Mouse (Mus musculus) brain, embryonic 14.5 days (tissue): ENCODE measurements around the gene Mapre1. TPM values are rescaled to one million over a fixed set of nuclear protein-coding genes. Genes with fewer than 3 reads are reported as not detected.
"Not testable (repeated sequence)": the region's sequence is repeated elsewhere in the genome, so short reads cannot be mapped to it uniquely, and the experiment has no call there.

Source experiments
- DNase-seq: peaks from one replicate; pipeline ENCODE4 v3.0.0-alpha.2; 2011; ENCODE audit warnings: low read depth
- CTCF ChIP-seq: fragments of 200-500 bp; IDR thresholded peaks from 2 replicates; pipeline ENCODE4 v1.5.1; 2012; ENCODE audit warnings: inconsistent platforms, mild to moderate bottlenecking, moderate library complexity, borderline replicate concordance; ENCODE audit not compliant: insufficient read depth, insufficient read length; ENCODE audit errors: extremely low read depth
- POLR2A ChIP-seq: fragments of 200-500 bp; IDR thresholded peaks from 2 replicates; pipeline ENCODE4 v1.6.1; 2012; ENCODE audit warnings: mild to moderate bottlenecking, inconsistent platforms, borderline replicate concordance; ENCODE audit not compliant: poor library complexity, insufficient read depth, insufficient read length, severe bottlenecking; ENCODE audit errors: extremely low read depth
- polyA plus RNA-seq: library from polyadenylated mRNA; depleted of rRNA; stranded (reverse); fragments of >200 nt; gene quantifications from 2 replicates; pipeline ENCODE4 v1.2.3, GENCODE M21; 2012; rRNA removed

Gene Mapre1
- polyA plus RNA-seq, result 62.8 and 73.8 TPM in 2 replicates

DNA sequence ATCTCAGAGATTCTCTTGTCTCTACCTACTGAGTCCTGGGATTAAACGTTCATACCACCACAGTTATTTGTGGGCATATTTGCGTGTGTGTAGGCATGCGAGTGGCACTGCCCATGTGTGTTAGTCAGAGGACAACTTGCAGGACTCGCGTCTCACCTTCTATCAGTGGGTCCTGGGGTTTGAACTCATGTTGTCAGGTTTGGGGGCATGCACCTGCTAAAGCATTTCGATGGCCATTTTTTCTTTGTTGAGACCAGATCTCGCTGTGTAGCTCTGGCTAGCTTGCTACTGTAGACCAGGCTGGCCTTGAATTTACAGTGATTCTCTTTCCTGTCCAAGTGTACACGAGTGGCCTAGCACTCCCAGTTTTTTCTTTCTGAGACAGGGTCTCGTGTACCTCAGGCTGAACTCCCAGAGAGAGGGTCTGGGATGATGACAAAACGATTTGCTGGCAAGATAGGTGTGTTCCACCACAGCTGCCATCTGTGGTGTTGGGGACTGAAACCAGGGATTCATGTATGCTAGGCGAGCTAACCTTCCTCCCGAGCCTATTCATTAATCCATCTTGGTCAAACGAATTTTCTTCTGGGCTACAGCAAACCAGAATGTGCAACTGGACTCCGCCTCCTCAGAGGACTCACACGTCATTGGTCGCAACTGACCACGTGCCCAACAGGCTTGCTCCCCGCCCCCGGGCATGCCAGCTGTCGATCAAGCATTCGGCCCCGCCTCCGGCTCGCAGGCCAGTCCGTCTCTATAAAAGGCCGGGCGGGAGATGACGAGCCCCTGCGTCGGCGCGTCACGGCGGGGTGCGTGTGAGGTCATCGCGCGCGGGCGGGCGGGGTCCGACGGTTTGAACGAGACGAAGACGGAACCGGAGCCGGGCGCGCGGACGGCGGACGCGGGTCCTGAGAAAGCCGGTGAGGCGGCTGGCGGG lies at the start of gene Mapre1:
Gene Mapre1, plus strand, starts transcription at position 775 of the 937 bp plus-strand sequence.
- peak; percentile 100 for DNase-seq
- peak; percentile 70 for TF ChIP-seq POLR2A
- TF ChIP-seq CTCF, result no peak

DNA sequence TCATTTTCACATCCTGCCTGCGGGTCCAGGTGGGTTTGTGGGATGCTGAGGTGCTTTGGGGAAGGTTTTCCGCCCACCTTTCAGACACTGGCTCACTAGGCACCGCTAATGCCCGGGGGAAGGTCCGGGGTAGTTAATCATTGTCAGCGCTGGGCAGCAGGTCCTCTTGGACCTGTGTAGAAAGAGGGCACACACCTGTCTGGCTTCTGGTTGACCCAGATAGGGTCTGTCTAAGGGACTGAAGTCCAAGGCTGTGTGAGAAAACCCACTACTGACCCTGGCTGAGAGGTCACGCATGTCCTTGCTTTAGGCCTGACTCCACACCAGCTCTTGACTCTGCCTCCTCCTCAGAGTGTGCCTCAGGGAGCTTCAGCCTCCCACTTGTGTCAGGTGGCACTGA lies 47.7 kb upstream of the Mapre1 start:
- not testable (repeated sequence) for DNase-seq

DNA sequence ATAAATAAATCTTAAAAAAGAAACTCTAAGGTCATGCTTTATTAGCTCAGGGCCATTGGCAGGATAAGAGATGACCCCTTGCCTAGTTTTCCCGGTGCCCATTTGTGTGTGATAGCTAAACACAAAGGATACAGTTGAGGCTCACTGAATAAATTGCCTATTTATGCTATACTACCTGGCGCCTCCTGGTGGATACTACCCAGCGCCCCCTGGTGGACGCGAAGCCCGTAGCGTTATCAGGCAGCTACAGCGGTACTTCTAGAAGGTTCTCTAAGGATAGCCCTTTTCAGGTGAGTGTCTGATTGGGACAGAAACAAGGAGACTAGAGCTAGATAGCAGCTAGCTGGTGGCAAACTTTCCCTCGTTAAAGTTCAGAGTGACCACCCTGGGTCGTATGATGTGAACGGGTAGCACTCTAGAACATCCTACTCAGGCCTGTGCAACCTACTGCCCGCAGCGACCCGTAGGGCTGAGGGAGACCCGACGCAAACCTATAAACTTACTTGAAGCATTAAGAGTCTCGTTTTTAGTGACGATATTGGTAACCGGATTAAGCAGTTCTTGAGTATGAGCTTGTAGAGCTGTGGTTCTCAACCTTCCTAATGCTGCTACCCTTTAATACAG lies 46.5 kb upstream of the Mapre1 start:
- DNase-seq, result peak; percentile 14
- TF ChIP-seq CTCF, result peak; percentile 52
- TF ChIP-seq POLR2A, result no peak

DNA sequence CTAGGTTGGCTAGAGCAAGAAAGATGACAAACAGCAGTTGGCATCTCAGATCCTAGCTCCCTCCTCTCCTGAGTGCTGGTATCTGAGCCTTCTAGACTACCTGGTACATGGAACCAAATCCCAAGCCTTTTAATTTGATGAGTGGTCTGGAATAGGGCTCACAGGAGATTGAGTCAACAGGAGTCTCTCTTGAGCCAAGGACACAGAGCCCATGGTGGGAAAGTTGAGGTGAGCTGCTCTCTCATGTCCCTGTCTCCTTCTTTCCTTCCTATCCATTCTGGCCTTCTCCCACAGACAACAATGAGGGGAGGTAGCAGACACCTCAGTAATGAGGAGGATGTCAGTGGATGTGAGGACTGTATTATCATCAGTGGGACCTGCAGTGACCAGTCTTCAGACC lies 44.7 kb upstream of the Mapre1 start, which contains the start of gene Dnmt3c:
Gene Dnmt3c, plus strand, starts transcription at position 301 of the 400 bp plus-strand sequence.
- TF ChIP-seq CTCF (no peak), POLR2A (no peak)
- DNase-seq, result no peak

DNA sequence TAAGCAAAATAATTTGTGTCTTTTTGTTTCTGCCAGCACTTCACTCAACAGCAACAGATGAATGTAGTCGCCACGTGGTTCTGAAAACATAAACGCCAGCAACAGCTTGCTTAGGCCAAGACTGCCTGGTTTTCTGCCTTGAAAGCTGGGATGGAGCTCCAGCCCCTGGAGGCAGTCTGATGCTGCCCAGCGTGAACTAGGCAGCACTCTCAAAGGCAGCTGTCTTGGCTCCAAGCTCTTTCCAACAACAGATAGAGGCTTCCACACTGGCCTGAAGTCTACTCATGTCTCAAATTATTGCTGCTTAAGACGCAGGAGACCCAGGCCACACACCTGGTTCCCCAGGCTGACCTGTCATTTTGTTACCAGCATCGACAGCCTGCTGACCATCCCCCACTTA lies 37.7 kb upstream of the Mapre1 start:
- peak; percentile 40 for DNase-seq
- TF ChIP-seq POLR2A (no peak), CTCF (no peak)

DNA sequence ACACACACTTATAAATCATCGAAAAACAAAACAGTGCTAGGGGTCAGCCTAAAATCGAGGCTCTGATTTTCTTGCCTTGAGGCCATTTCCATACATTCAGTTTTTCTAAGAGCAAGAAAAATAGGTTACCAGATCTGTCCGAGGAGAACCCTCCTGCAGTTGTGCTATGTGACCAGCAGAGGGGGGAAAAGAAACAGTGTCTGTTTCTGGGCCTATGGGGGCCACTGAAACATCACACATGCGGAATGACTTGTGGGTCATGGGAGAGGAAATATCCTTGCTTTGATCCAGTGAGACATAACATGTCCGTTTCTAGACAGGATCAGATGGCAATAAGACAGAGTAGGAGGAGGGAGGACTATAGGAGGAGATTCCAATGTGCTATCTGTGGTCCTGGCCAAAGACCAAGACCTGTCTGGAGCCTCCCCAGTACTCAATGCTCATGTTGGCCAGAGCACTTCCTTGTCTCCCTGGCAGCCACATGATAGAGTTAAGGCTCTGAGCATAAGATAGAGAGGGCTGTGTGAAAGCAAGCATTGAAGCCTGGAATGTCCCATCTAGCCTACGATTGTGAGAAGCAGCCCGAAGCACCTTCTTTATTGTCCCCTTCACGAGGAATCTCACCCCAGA lies 30.3 kb upstream of the Mapre1 start:
- DNase-seq, result peak; percentile 58
- TF ChIP-seq POLR2A (no peak), CTCF (peak; percentile 71; the same call in 1 of the 2 replicates)

DNA sequence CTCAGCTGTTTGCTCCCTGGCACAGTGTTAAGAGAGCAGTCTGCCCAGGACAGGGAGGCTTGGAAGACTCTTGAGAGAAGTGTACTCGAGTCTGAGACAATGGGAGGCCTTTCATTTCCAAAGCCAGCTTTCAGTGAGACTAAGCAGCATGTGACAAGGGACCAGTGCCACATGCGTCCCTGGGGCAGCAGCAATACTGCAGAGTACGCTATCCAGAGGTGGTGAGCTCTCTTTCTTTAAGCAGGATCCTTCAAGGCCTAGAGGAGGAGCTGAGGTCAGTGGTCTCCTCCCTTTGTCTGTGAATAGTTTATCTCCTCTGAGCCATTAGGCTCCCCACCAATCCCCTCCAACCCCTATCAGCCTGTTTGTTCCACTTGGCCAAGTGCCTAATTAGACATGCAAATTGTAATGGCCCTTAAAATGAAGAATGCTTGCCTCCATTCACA lies 28.4 kb upstream of the Mapre1 start:
- DNase-seq, result peak; percentile 86
- TF ChIP-seq POLR2A (no peak), CTCF (no peak)

DNA sequence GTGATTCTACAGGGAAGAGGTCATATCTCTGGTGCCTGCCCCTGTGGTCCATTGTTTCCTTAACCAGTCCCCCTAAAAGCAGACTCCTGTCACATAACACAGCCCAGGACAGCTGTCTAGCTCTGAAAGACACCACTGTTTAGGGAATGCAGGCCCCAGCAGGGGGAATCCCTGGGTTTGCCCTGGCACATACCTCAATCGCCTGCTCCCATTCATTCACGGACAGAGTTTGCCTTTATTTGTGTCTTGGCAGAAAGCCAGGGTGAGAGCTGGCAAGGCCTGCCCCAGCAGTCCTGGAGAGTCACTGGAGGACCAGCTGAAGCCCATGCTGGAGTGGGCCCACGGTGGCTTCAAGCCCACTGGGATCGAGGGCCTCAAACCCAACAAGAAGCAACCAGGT lies 27.8 kb upstream of the Mapre1 start:
- no peak for TF ChIP-seq CTCF
- TF ChIP-seq POLR2A, result no peak
- peak; percentile 91 for DNase-seq

DNA sequence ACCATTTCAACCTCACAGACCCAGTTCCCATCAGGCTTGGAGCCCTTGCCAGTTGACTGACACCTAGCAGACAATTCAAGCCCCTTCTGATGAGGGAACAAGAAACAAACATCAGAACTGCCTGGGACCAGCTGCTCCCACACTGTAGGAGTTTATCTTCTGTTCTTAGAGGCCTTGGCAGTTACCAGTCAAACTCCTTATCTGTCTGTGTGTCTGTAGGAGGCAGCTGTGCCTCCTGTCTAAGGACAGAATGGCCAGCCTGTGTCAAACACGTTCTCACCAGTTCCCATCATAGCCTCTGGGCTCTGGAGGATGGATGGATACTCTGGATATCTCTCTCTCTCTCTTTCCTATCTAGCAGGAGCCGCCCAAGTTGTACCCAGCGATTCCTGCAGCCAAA lies 23.2 kb upstream of the Mapre1 start:
- DNase-seq, result not testable (repeated sequence)

DNA sequence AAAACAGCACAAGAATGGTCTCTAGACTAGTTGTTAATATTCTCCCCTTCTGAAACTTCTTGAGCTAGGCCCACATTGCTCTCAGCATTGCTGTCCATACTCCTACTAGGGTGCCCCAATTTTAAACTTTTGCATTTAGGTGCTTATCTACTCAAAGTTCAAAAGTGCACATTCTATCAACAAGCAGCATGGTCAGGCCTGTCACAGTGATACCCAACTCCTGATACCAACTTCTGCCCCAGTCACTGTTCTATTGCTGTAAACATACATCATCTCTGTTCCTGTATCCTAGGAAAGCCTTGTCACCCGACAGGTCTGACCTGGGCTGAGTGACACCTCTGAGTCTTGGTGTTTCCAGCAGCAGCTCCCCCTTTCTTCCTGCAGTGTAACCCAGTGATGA lies 18.0 kb upstream of the Mapre1 start:
- no peak for DNase-seq
- TF ChIP-seq CTCF, result no peak

DNA sequence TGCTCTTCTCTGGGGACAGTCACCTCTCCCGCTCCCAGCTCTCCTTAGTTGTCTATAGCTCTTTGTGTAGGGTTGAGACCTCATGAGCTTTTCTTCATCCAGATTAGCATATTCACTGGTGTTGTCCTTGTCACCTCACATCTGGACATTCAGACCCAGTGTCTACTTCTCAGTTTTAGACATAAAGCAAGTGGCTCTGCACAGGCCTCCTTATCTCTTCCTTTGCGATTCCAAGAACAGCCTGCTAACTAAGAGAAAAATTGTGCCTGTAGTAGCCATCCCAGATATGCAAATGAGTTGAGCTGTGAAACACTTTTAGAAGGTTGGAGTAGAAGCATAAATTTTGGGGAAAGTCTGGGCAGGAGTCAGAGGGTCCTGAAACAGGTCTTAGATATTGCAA lies 16.6 kb upstream of the Mapre1 start:
- no peak for DNase-seq
- TF ChIP-seq POLR2A, result no peak
- TF ChIP-seq CTCF, result no peak

DNA sequence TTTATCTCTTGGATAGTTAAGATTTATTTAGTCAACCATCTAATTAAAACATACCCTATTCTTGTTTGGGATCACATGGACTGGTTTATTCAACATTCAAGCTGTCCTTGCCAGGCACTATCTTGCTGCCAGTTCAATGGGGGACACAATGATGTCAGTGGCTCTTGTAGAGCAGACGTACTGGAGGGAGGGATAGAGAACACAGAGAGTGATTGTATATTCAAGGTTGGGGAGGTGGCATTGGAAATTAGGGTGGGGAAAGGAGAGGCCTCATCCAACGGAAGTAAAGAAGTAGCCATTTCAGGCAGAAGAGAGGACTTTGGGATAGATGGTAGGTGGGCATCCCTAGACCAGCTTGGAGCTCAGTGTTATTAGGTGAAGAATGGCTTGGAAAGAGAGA lies 16.2 kb upstream of the Mapre1 start:
- no peak for TF ChIP-seq CTCF
- no peak for TF ChIP-seq POLR2A
- DNase-seq, result peak; percentile 68

DNA sequence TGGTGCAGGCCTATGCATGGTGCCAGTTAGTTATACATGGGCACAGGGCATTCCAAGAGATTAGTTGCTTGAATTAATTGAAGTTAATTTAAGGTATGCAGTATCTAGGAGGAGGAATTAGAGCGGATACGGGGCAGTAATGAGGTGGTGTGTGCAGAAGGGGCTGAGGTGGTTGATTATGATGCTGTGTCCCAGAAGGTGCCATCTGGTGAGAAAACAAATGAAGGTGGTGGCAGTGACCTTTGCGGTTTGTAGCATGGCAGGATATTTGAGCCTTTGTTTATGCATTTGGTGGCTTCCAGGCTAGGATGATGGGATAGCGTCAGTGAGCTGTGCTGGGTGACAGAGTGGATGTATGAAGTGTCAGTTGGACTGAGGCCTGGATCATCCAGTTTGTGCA lies 15.8 kb upstream of the Mapre1 start:
- TF ChIP-seq CTCF, result no peak
- TF ChIP-seq POLR2A, result no peak
- DNase-seq, result peak; percentile 42
